Mouse (Mus musculus) heart, postnatal 14 days (tissue): ENCODE results near the gene Fntb. TPM values are rescaled to one million over a fixed set of nuclear protein-coding genes. Genes with fewer than 3 reads are reported as not detected.
"Not testable (repeated sequence)": the region's sequence is repeated elsewhere in the genome, so short reads cannot be mapped to it uniquely, and the experiment has no call there.

Experiments used
- DNase-seq, 2 experiments: peaks; one replicate each; pipeline ENCODE4 v3.0.0; 2021 to 2022
- intact Hi-C: fragments of 180-260 bp; cut with DNase I; formaldehyde crosslinking; loops from one replicate; pipeline ENCODE4 v1.15.1; 2025
- total RNA-seq, 2 experiments: library from RNA; stranded (reverse); gene quantifications; 2 replicates each; pipeline ENCODE4 v1.2.3; 2021

Fntb gene
- total RNA-seq, 2 experiments from 2014 or later = 15.2 to 18.9 TPM

- DNase-seq = no peak
- intact Hi-C loops = no loop called here
Observed at GRCm38 (mm10) chr12:76790446-76791084, 25.2 kb downstream of the Fntb start.

GRCm38 (mm10) chr12:76792540-76792939, 27.2 kb downstream of the Fntb start:
- intact Hi-C loops, DNase-seq: not testable (repeated sequence)

GRCm38 (mm10) chr12:76795350-76795749, 30.0 kb downstream of the Fntb start, which contains the start of gene Gpx2:
Gene Gpx2, minus strand, starts transcription at chr12:76795554.
- intact Hi-C loops = no loop called here

GRCm38 (mm10) chr12:76796938-76797539, 31.6 kb downstream of the Fntb start:
- intact Hi-C loops = no loop called here
- DNase-seq = no peak

More at GRCm38 (mm10) chr12:76795350-76795749, 30.0 kb downstream of the Fntb start, which contains the start of gene Gpx2:
- no peak for DNase-seq

GRCm38 (mm10) chr12:76798008-76798720, 32.8 kb downstream of the Fntb start:
- DNase-seq = no peak
- intact Hi-C loops = no loop called here

- intact Hi-C loops = no loop called here
- no peak for DNase-seq
Observed at GRCm38 (mm10) chr12:76803028-76803427, 37.6 kb downstream of the Fntb start.

GRCm38 (mm10) chr12:76803700-76804252, 38.4 kb downstream of the Fntb start:
- peak; percentile 45 to 68 for DNase-seq
- intact Hi-C loops = loop anchor here (2.0 kb wide), 1 partner anchor 155 kb away; no protein-coding TSS in a partner anchor

GRCm38 (mm10) chr12:76805056-76805811, 39.8 kb downstream of the Fntb start:
- intact Hi-C loops = loop anchor here (2.0 to 5.0 kb wide), 2 partner anchors 156 to 308 kb away; no protein-coding TSS in a partner anchor
- DNase-seq = no peak

- intact Hi-C loops = loop anchor here (5.0 kb wide), 1 partner anchor 310 kb away; no protein-coding TSS in a partner anchor
- DNase-seq = no peak
Observed at GRCm38 (mm10) chr12:76807796-76808195, 42.4 kb downstream of the Fntb start.

GRCm38 (mm10) chr12:76810491-76810890, 45.1 kb downstream of the Fntb start:
- intact Hi-C loops = no loop called here
- no peak for DNase-seq

- no peak for DNase-seq
- intact Hi-C loops = no loop called here
Observed at GRCm38 (mm10) chr12:76811006-76811405, 45.6 kb downstream of the Fntb start.

GRCm38 (mm10) chr12:76813543-76813942, 48.2 kb downstream of the Fntb start:
- no peak for DNase-seq
- intact Hi-C loops = no loop called here

- intact Hi-C loops = no loop called here
- no peak for DNase-seq
Observed at GRCm38 (mm10) chr12:76814120-76814519, 48.7 kb downstream of the Fntb start.

GRCm38 (mm10) chr12:76816720-76817119, 51.3 kb downstream of the Fntb start:
- intact Hi-C loops = no loop called here
- DNase-seq = no peak

GRCm38 (mm10) chr12:76817176-76817575, 51.8 kb downstream of the Fntb start:
- no peak for DNase-seq
- intact Hi-C loops = no loop called here

- intact Hi-C loops = no loop called here
- no peak for DNase-seq
Observed at GRCm38 (mm10) chr12:76818120-76818519, 52.7 kb downstream of the Fntb start.

- DNase-seq = no peak
- intact Hi-C loops = no loop called here
Observed at GRCm38 (mm10) chr12:76818908-76819307, 53.5 kb downstream of the Fntb start.

- intact Hi-C loops = no loop called here
- no peak for DNase-seq
Observed at GRCm38 (mm10) chr12:76819816-76820215, 54.4 kb downstream of the Fntb start.

- intact Hi-C loops = no loop called here
Observed at GRCm38 (mm10) chr12:76820615-76821014, 55.2 kb downstream of the Fntb start.

GRCm38 (mm10) chr12:76822002-76822650, 56.7 kb downstream of the Fntb start:
- intact Hi-C loops = no loop called here
- peak; percentile 47 to 52 for DNase-seq

More at GRCm38 (mm10) chr12:76820615-76821014, 55.2 kb downstream of the Fntb start:
- no peak for DNase-seq
